Mouse (Mus musculus) lung, postnatal 4 days (tissue): ENCODE measurements at regions not wholly inside any gene's neighbourhood (a gene's known extent, or its start where the extent isn't known, plus 50 kb on each side); places are given as distances from the start of the nearest gene placed in this dataset.

Source experiments
- DNase-seq, 2 experiments: peaks; one replicate each; pipeline ENCODE4 v3.0.0; 2021

GRCm38 (mm10) chr4:32156965-32157364 lies 81.6 kb upstream of the Bach2 start:
- no peak for DNase-seq

DNA sequence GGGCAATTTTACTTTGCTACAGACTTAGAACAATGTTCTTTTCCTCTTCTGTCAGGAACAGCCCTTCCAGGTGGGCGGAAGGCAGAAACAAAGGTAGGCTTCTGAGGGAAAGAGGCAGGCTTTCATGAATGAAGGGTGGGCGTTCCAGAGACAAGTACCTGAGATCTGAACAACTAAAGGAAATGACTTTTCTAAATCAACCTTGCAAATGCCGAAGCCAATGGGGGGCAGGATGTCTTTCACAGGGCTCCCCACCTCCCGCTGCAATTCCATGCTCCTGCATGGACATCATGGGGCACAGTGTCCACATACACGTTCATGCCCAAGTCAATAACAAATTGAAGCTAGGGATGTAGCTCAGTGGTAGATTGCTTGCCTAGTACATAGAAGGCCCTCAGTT lies 80.2 kb upstream of the Bach2 start:
- no peak for DNase-seq

- DNase-seq = no peak
Measured at GRCm38 (mm10) chr4:32158886-32159285, 79.7 kb upstream of the Bach2 start.

GRCm38 (mm10) chr4:32160815-32161214 lies 77.8 kb upstream of the Bach2 start:
- no peak for DNase-seq

GRCm38 (mm10) chr4:32161871-32162656 lies 76.5 kb upstream of the Bach2 start:
- DNase-seq = no peak

- DNase-seq = no peak
Measured at GRCm38 (mm10) chr4:32162694-32163240, 75.8 kb upstream of the Bach2 start.

DNA sequence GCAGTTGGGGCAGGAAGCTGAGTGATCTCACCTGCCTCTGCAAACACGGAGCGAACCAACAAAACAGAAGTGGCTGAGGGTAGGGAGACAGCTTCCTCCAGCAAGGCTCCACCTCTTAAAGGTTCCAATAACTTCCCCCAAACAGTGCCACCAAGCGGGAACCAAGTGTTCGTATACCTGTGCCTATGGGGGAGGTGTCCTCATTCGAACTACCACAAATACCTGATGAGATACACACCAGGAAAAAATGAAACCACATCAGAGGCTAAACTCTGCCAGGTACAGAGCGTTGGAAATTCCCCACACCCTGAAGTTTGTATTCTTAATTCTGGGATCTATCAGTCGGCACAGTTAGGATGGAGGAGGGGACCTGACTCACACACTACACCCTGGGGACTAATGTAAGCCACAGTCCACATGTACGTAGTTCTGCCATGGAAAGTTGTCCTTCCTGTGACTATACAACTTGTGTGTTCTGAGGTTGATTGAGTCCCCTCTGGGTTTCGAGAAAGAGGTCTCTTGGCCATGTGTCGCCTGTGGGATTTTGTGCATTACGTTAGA lies 74.4 kb upstream of the Bach2 start:
- no peak for DNase-seq

DNA sequence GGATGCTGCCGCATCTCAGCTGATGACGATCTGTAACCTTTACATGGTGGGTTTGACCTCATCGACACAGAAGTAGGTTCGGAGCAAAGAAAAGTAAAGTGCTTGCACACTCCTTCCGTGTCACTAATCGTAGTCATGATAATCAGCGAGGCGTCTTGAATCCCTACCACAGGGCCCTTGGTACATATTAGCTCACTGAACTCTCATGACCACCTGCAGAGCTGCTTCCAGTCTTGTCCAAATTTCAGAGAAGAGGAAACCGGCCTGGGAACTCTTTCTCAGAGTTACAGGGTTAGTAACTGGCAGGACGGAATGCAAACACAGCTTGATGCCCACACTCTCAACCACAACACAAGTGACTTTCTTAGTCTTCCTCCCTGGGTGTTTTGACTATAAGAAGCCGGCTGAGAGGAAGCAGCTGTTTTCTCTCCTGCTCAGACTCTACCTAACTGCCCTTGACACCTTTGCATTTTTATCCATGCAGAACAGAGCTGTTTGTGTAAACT lies 73.8 kb upstream of the Bach2 start:
- no peak for DNase-seq

DNA sequence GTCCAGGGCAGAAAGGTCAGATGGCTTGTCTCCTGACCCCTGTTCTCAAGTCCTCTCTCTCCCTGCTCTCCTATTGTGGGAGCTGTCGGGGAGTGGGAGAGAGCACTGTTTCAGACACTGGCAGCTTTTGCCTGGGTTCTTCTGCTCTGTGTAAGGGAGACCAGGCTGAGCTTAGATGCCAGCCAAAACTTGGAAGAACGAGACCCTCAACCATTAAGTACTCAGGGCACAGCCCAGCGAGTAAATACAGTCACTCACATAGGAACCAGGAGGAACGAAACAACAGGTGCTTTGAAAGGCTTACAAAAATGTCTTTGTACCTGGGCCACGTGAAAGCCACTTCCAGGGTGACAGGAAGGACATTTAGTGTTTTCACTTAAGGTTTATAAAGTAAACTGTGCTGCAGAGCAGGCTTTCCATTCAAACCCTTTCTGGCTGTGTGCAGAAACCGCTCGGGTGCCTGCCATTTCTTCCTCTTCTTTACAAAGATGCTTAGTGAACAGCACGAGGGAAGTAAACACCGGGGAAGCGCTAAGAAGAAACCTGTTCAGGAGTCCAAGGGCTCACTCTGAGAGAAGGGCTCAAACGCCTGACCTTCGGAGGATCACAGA lies 72.6 kb upstream of the Bach2 start:
- no peak for DNase-seq

DNA sequence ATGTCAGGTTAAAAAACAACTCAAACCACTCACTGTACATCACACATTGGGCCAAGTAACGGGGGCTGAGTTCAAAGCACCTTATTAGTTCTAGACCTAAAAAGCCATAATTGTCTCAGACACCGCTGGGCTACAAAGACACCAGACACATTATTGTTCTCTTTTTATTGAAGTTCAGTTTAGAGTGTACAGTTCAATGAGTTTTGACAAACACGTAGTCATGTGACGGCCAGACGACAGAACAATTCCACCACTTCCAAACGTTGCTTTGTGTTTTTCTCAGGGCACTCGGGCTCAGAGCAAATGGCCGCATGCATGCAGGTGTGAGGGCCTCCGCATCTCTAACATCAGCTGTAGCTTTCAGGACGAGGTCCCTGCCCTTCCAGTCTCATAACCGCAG lies 71.5 kb upstream of the Bach2 start:
- DNase-seq = no peak

GRCm38 (mm10) chr4:32170106-32170459 lies 68.5 kb upstream of the Bach2 start:
- no peak for DNase-seq

DNA sequence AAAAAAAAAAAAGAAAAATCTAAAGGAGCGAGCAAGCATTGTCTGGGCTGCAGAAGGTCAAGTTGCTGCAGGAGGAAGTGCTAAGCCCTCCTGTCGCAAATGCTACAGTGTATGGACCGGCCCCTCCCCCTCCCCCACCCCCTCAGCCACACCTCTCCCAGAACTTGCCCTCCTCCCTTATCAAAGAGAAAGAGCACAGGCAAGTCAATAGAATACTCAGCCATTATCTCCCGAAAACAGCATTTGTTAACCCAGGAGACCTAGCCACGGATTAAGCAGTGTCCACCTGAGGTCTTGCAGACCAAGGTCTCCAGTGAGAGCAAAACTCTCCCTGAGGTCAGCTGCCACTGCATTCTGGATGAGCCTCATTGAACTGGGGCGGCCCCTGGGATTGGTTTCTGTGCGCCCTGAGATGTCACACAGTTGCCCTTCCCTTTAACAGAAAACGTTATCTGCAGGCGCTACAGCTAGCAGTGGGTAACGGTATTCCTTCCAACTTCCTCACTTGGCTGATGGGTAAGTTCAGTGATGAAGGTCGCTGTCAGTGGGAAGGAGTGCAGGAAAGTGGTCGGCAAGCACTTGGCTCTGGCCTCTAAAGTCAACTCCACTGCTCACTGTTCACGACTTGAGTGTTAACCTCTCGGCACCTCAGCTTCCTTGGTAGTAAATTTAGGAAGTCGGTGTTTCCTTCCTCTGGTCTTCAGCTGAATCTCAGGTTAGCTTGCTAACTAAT lies 68.0 kb upstream of the Bach2 start:
- no peak for DNase-seq

GRCm38 (mm10) chr4:32171291-32171690 lies 67.3 kb upstream of the Bach2 start:
- no peak for DNase-seq

DNA sequence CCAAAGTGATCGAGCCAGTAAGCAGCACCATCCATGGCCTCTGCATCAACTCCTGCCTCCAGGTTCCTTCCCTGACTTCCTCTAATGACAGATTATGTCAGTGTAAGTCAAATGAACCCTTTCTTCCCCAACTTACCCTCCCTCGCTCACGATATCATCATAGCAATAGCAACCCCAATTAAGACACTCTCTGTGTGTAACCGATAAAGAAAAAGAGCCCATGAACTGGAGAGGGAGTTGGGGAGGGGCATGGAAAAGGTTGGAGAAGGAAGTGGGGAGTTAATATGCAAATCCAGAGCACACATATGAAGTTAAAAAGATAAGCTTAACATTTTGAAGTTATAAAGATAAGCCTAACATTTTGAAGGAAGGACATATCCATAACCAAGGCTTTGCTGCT lies 65.6 kb upstream of the Bach2 start:
- DNase-seq = no peak

DNA sequence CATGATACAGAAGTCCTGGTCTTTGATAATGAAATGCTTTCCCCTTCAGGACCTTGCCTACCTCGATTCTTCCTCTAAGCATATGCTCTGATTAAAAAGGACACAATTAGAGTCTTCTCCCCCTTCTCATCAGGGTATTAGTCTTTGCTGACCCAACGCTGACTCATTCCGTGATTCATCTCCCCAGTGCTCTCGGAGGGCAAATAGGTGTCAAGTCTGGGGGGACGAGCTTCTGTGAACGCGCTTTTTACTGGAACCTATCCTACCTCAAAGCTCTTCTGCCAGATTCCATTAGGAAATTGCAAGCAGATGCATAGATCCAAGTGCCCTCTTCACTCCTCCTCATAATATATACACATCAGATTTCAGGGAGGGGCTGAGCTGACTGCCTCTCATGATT lies 63.8 kb upstream of the Bach2 start:
- no peak for DNase-seq

GRCm38 (mm10) chr4:32175231-32175630 lies 63.4 kb upstream of the Bach2 start:
- no peak for DNase-seq

- DNase-seq = no peak
Measured at GRCm38 (mm10) chr4:32175853-32176448, 62.7 kb upstream of the Bach2 start.

GRCm38 (mm10) chr4:32176449-32177135 lies 62.0 kb upstream of the Bach2 start:
- DNase-seq = no peak

DNA sequence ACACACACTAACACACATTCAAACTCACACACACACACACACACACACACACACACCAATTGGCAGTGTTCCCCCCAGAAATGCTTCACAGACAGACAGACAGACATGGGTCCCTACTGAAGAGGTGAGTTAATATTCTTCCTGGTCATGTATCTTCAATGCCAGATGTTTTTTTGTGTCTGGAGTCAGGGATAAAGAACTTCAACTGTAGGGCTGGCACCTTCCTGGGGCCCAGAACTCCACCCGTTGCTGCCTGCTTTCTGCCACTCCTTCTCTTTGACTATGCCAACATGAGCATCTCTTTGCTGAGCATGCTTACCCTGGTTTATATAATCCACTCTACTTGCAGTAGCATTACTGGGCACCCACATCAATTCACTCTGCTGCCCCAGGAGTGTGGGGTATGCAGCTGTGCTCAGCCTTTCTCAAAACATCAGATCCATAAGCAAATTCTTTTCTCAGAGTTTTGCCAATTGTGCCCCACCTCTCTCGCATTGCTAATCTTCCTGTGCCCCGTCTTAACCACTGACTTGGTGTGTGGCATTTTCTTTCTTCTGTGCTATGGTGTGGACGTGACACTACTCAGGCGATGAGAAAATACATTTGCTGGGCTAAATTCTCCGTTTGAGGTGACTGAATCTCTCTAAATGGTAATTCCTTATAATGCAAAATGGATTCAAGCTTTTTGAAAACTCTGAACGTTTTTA lies 60.5 kb upstream of the Bach2 start:
- no peak for DNase-seq

GRCm38 (mm10) chr4:32179707-32180241 lies 58.8 kb upstream of the Bach2 start:
- DNase-seq = peak; percentile 54 to 65

- no peak for DNase-seq
Measured at GRCm38 (mm10) chr4:32183791-32184190, 54.8 kb upstream of the Bach2 start.
